Mouse (Mus musculus) lung, embryonic 14.5 days (tissue): Measurements from ENCODE around the gene Ltbp2. TPM values are rescaled to one million over a fixed set of nuclear protein-coding genes. Genes with fewer than 3 reads are reported as not detected.
A peak's percentile ranks its signal among the peaks of the same experiment; 100 is the strongest.

Experiments
- ATAC-seq: fragments of 200-750 bp; cut with Nextera tagmentation; 2 replicates; pipeline ENCODE4 v1.8.0; 2017; ENCODE audit warnings: mild to moderate bottlenecking, moderate TSS enrichment, moderate library complexity; ENCODE audit not compliant: insufficient read depth
- DNase-seq: peaks from one replicate; pipeline ENCODE4 v3.0.0-alpha.2; 2015
- H3K27ac ChIP-seq: fragments of 300-500 bp; sonication (generic); 2 replicates; pipeline ENCODE4 v1.5.1; 2014; ENCODE audit warnings: low read depth, mild to moderate bottlenecking, moderate library complexity
- H3K27me3 ChIP-seq: fragments of 300-500 bp; sonication (generic); 2 replicates; pipeline ENCODE4 v1.6.1; 2014; ENCODE audit warnings: low read length, control low read depth; ENCODE audit not compliant: insufficient read depth
- H3K36me3 ChIP-seq: fragments of 300-500 bp; sonication (generic); 2 replicates; pipeline ENCODE4 v1.6.1; 2014; ENCODE audit warnings: control low read depth; ENCODE audit not compliant: insufficient read depth
- H3K4me1 ChIP-seq: fragments of 300-500 bp; sonication (generic); 2 replicates; pipeline ENCODE4 v1.6.1; 2014; ENCODE audit warnings: antibody characterized with exemption, control low read depth; ENCODE audit not compliant: insufficient read depth
- H3K4me2 ChIP-seq: fragments of 300-500 bp; sonication (generic); 2 replicates; pipeline ENCODE4 v1.6.1; 2014; ENCODE audit warnings: mild to moderate bottlenecking
- H3K4me3 ChIP-seq: fragments of 300-500 bp; sonication (generic); 2 replicates; pipeline ENCODE4 v1.5.1; 2014; ENCODE audit warnings: low read depth, low read length
- H3K9ac ChIP-seq: fragments of 300-500 bp; sonication (generic); 2 replicates; pipeline ENCODE4 v1.6.1; 2014
- H3K9me3 ChIP-seq: fragments of 300-500 bp; sonication (generic); 2 replicates; pipeline ENCODE4 v1.6.1; 2016; ENCODE audit warnings: low read depth, low read length, control low read depth
- CTCF ChIP-seq: IDR thresholded peaks from 2 replicates; pipeline ENCODE4 v1.5.1; 2016; ENCODE audit warnings: antibody characterized with exemption, low read depth
- WGBS: fragments of 180-500 bp; shearing (Covaris S2); extraction: QIAGEN DNeasy Blood & Tissue Kit; methylation state at CpG from one replicate; pipeline ENCODE4 v1.1.7; 2014; 5-methylcytosine and 5-hydroxymethylcytosine counted together
- polyA plus RNA-seq: library from polyadenylated mRNA; unstranded; fragments of >200 nt; fragmentation: Nextera tagmentation; extraction: Ambion mirVana; gene quantifications from 2 replicates; pipeline ENCODE4 v1.2.1, GENCODE M21; 2014

The Ltbp2 gene
- polyA plus RNA-seq, 1 experiment from 2014 or later, result 6.8 TPM

DNA sequence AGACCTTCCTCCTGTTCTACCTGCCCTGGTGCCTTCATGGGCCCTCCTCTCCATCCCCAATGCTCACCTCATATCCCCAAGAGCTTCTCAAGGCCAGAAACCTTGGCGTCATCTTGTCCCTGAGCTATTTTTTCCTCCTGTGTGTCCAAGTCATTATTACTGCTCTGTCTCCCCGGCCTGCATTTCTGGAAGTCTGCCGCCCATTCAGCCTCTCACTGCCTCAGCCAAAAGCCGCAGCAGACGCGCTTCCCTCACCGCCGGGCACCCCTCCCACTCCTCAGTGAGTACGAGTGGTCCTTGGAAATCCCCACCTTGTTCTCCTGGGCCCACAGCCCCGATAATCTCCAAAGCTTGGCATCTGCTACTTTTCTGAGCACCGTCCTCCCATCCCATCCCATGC is 3.8 kb upstream of the Ltbp2 start:
- no peak for ATAC-seq
- Histone ChIP-seq H3K27me3 (peaks cover 34% of the 10 kb centered on the region), H3K4me2 (no peak overlapping the region), H3K4me3 (no peak overlapping the region), H3K36me3 (no peaks in the 10 kb centered on the region), H3K27ac (no peak overlapping the region), H3K9me3 (no peaks in the 10 kb centered on the region), H3K4me1 (0 out of 2 replicates have a peak, but pooled peaks cover 4% of the 10 kb centered on the region), H3K9ac (no peak overlapping the region)
- DNase-seq, result no peak
- no peak for TF ChIP-seq CTCF
- 52% methylated on average over 11 of the region's 11 CpGs for WGBS

GRCm38 (mm10) chr12:84875761-84876480 is 411 bp downstream of the Ltbp2 start:
- Histone ChIP-seq H3K4me2 (peak overlapping the region; percentile 64), H3K9me3 (no peaks in the 10 kb centered on the region), H3K27me3 (peaks cover 48% of the 10 kb centered on the region), H3K9ac (peak overlapping the region; percentile 48), H3K36me3 (no peaks in the 10 kb centered on the region), H3K4me1 (0 out of 2 replicates have a peak, but pooled peaks cover 4% of the 10 kb centered on the region), H3K27ac (no peak overlapping the region), H3K4me3 (peak overlapping the region; percentile 42)
- DNase-seq (peak; percentile 44), ATAC-seq (peak; percentile 27; the same call in 1 of the 2 replicates)
- TF ChIP-seq CTCF, result no peak
- under 1% methylated on average over 59 of the region's 59 CpGs for whole genome bisulfite sequencing

- no peak overlapping the region for H3K27ac ChIP-seq
- peaks cover 48% of the 10 kb centered on the region for H3K27me3 ChIP-seq
- DNase-seq, result peak; percentile 83
- H3K9me3 ChIP-seq, result no peaks in the 10 kb centered on the region
- 0 out of 2 replicates have a peak, but pooled peaks cover 4% of the 10 kb centered on the region for H3K4me1 ChIP-seq
- under 1% methylated on average over 3 of the region's 3 CpGs for WGBS
- H3K4me3 ChIP-seq, result no peak overlapping the region
- H3K36me3 ChIP-seq, result no peaks in the 10 kb centered on the region
- H3K9ac ChIP-seq, result no peak overlapping the region
- TF ChIP-seq CTCF, result peak; percentile 80
- no peak for ATAC-seq
- no peak overlapping the region for H3K4me2 ChIP-seq
Observed at GRCm38 (mm10) chr12:84873434-84873833, 2.9 kb downstream of the Ltbp2 start.

DNA sequence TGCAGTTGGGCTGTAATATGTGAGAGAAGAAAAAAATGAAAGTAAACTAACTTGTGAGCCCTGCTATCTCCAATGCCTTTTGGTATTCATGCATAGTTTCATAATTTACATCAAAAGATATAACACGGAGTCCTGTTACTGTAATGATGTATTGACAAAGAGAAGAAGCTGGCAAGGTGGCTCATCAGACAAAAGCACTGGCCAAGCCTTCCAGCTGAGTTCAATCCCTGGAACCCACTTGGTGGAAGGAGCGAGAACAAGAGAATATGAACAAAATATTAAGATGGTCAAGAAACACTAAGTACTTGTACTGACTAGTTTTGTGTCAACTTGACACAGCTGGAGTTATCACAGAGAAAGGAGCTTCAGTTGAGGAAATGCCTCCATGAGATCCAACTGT is 4.0 kb downstream of the Ltbp2 start:
- Histone ChIP-seq H3K4me1 (0 out of 2 replicates have a peak, but pooled peaks cover 4% of the 10 kb centered on the region), H3K9ac (no peak overlapping the region), H3K36me3 (no peaks in the 10 kb centered on the region), H3K27me3 (peaks cover 36% of the 10 kb centered on the region), H3K4me2 (no peak overlapping the region), H3K4me3 (no peak overlapping the region), H3K9me3 (no peaks in the 10 kb centered on the region), H3K27ac (no peak overlapping the region)
- DNase-seq, result no peak
- 47% methylated on average over 2 of the region's 2 CpGs for WGBS
- no peak for TF ChIP-seq CTCF
- no peak for ATAC-seq

GRCm38 (mm10) chr12:84865431-84865830 is 10.9 kb downstream of the Ltbp2 start:
- 81% methylated on average over 9 of the region's 9 CpGs for WGBS
- TF ChIP-seq CTCF, result no peak

GRCm38 (mm10) chr12:84864801-84865200 is 11.5 kb downstream of the Ltbp2 start:
- Histone ChIP-seq H3K36me3 (no peaks in the 10 kb centered on the region), H3K4me3 (no peak overlapping the region), H3K9me3 (no peaks in the 10 kb centered on the region), H3K4me2 (no peak overlapping the region), H3K27me3 (no peaks in the 10 kb centered on the region), H3K27ac (no peak overlapping the region), H3K9ac (no peak overlapping the region), H3K4me1 (0 out of 2 replicates have a peak, but pooled peaks cover 6% of the 10 kb centered on the region)
- peak; percentile 67 for DNase-seq
- WGBS, result 31% methylated on average over 7 of the region's 7 CpGs
- TF ChIP-seq CTCF, result no peak
- ATAC-seq, result 0 out of 2 replicates have a peak, but pooled peaks have one; percentile 24

More at GRCm38 (mm10) chr12:84865431-84865830, 10.9 kb downstream of the Ltbp2 start:
- H3K27ac ChIP-seq, result no peak overlapping the region
- no peak overlapping the region for H3K4me3 ChIP-seq
- ATAC-seq (no peak), DNase-seq (no peak)
- no peaks in the 10 kb centered on the region for H3K27me3 ChIP-seq
- H3K9ac ChIP-seq, result no peak overlapping the region
- no peaks in the 10 kb centered on the region for H3K36me3 ChIP-seq
- no peak overlapping the region for H3K4me2 ChIP-seq
- 0 out of 2 replicates have a peak, but pooled peaks cover 6% of the 10 kb centered on the region for H3K4me1 ChIP-seq
- H3K9me3 ChIP-seq, result no peaks in the 10 kb centered on the region

DNA sequence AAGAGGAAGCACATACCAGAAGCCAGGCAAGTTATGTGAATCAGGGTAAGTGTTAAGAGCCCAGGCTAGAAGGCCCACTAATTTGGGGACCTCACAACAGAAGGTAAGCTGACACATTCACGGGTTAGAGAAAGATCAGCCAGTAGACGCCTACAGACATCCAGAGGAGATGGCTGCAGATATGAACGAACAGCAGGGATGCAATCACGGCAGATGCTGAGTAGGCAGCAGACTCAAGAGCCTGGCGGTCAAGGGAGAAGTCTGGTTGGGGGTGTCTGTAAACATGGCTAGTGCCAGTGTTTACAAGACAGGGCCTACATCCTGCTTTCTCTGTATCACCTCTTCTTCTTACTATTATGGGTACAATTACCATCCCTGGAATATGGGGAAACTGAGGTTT is 13.1 kb downstream of the Ltbp2 start:
- no peak for TF ChIP-seq CTCF

More for the DNA sequence above, 13.1 kb downstream of the Ltbp2 start:
- no peaks in the 10 kb centered on the region for H3K36me3 ChIP-seq
- H3K4me2 ChIP-seq, result no peak overlapping the region
- no peaks in the 10 kb centered on the region for H3K9me3 ChIP-seq
- H3K4me1 ChIP-seq, result peaks cover 10% of the 10 kb centered on the region; the same call in 1 of the 2 replicates
- WGBS, result 67% methylated on average over 5 of the region's 5 CpGs
- H3K4me3 ChIP-seq, result no peak overlapping the region
- H3K27ac ChIP-seq, result no peak overlapping the region
- ATAC-seq (no peak), DNase-seq (no peak)
- H3K27me3 ChIP-seq, result no peaks in the 10 kb centered on the region
- H3K9ac ChIP-seq, result no peak overlapping the region
